Comparison of ENCODE assay signal across 10 mouse cellular contexts in the genomic region with DNA sequence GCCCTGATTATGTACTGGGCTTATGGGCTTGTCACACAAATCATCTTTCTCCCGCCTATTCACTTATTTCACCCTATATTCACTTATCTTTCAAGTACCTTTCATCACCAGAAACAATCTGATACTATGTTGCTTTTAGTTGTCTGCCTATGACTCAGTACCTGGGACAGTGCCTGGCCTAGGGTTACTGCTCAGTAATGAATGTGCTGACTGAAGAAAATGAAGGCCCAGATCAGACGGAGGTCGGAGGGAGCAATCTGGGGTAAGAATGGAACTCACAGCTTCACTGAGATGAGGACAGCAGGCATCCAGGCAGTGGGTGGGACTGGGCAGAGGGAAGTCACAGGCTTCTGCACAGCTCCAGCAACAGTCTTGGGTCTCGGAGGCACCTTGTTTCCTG. TPM values are rescaled to one million over a fixed set of nuclear protein-coding genes. Genes with fewer than 3 reads are reported as not detected.
DNase-seq lines count a peak whose midpoint lies in the region; ATAC-seq and TF ChIP-seq lines count a peak whose summit lies in the region.
"Had no signal": no experiment of that assay in that cellular context is flagged by ENCODE, and none has a peak within 500 bp of the region (broad histone marks: within the 10 kb centered on the region; RNA-seq: fewer than 3 reads in every experiment).

No protein-coding gene starts in this region.

- no peak overlapping the region for H3K27ac ChIP-seq in lung, embryonic 14.5 days (ENCODE audit: low read depth)
- no peak overlapping the region for H3K27ac ChIP-seq in hindbrain, embryonic 12.5 days

- whole genome bisulfite sequencing in lung, embryonic 14.5 days, result 54% methylated on average over 4 of the region's 4 CpGs
- WGBS in hindbrain, embryonic 12.5 days, result 70% methylated on average over 4 of the region's 4 CpGs

- peak; percentile 41 for DNase-seq in adrenal gland, postnatal 25 days
- no peak for DNase-seq in adrenal gland, adult (ENCODE audit: inconsistent age in 2 of 2, low spot score in 1 of 2)
- DNase-seq in lung, embryonic 14.5 days, result no peak
- no peak for DNase-seq in lung, postnatal 25 days (ENCODE audit: low spot score)
- DNase-seq in skeletal muscle tissue, adult 2 months (ENCODE audit: low read depth, low spot score), result peak; percentile 73
- DNase-seq in right cerebral cortex, postnatal 4 days, result no peak
- no peak for DNase-seq in kidney, adult 18-20 months
- DNase-seq: left cerebral cortex, postnatal 4 days; thymus, postnatal 36 days had no signal

- no peaks in the 10 kb centered on the region for H3K9me3 ChIP-seq in lung, embryonic 14.5 days (ENCODE audit: low read depth, low read length)
- no peaks in the 10 kb centered on the region for H3K9me3 ChIP-seq in hindbrain, embryonic 12.5 days (replicated peaks)

- peak overlapping the region; percentile 72 for H3K9ac ChIP-seq in lung, embryonic 14.5 days
- peak overlapping the region; percentile 83; the same call in 1 of the 2 replicates for H3K9ac ChIP-seq in hindbrain, embryonic 12.5 days

- H3K4me1 ChIP-seq in lung, embryonic 14.5 days (ENCODE audit: insufficient read depth), result peaks cover 18% of the 10 kb centered on the region
- H3K4me1 ChIP-seq in hindbrain, embryonic 12.5 days, result peaks cover 17% of the 10 kb centered on the region

- peak overlapping the region; percentile 92 for H3K4me2 ChIP-seq in lung, embryonic 14.5 days
- H3K4me2 ChIP-seq in hindbrain, embryonic 12.5 days (replicated peaks), result peak overlapping the region; percentile 91

- ATAC-seq in lung, embryonic 14.5 days (ENCODE audit: insufficient read depth), result no peak
- no peak for ATAC-seq in hindbrain, embryonic 12.5 days (ENCODE audit: low FRiP score)

- no peaks in the 10 kb centered on the region for H3K27me3 ChIP-seq in lung, embryonic 14.5 days (ENCODE audit: insufficient read depth, low read length)
- no peaks in the 10 kb centered on the region for H3K27me3 ChIP-seq in hindbrain, embryonic 12.5 days

- TF ChIP-seq CTCF in lung, embryonic 14.5 days (IDR thresholded peaks at IDR 0.05; ENCODE audit: low read depth), result no peak

- H3K4me3 ChIP-seq in lung, embryonic 14.5 days (ENCODE audit: low read depth, low read length), result peak overlapping the region; percentile 73
- H3K4me3 ChIP-seq in hindbrain, embryonic 12.5 days, result peak overlapping the region; percentile 64; the same call in 1 of the 2 replicates

- H3K36me3 ChIP-seq in lung, embryonic 14.5 days (ENCODE audit: insufficient read depth), result peaks cover 16% of the 10 kb centered on the region; the same call in 1 of the 2 replicates
- H3K36me3 ChIP-seq in hindbrain, embryonic 12.5 days, result peaks cover 10% of the 10 kb centered on the region; the same call in 1 of the 2 replicates

RNA-seq across cellular contexts. Expression of a gene that starts 9.9 kb away (rescaled TPM):
- total RNA-seq in adrenal gland, postnatal 25 days (2021), result 17.2 and 17.3 TPM in 2 replicates
- polyA plus RNA-seq in lung, embryonic 14.5 days (2014; fragmentation: Nextera tagmentation; extraction: Ambion mirVana), result 0.17 and 0.88 TPM in 2 replicates
- polyA plus RNA-seq in hindbrain, embryonic 12.5 days (2016; fragmentation: Nextera tagmentation; extraction: Ambion mirVana), result 23.7 and 24.9 TPM in 2 replicates

RNA-seq across cellular contexts. Expression of a gene that starts 15.1 kb away (rescaled TPM):
- total RNA-seq in adrenal gland, postnatal 25 days (2021), result 91.5 and 101 TPM in 2 replicates
- 278 and 300 TPM in 2 replicates for polyA plus RNA-seq in lung, embryonic 14.5 days (2014; fragmentation: Nextera tagmentation; extraction: Ambion mirVana)
- 286 and 294 TPM in 2 replicates for polyA plus RNA-seq in hindbrain, embryonic 12.5 days (2016; fragmentation: Nextera tagmentation; extraction: Ambion mirVana)

RNA-seq across cellular contexts. Expression of a gene that starts 24.0 kb away (rescaled TPM):
- total RNA-seq in adrenal gland, postnatal 25 days (2021), result not detected in 2 replicates
- not detected in 2 replicates for polyA plus RNA-seq in lung, embryonic 14.5 days (2014; fragmentation: Nextera tagmentation; extraction: Ambion mirVana)
- polyA plus RNA-seq in hindbrain, embryonic 12.5 days (2016; fragmentation: Nextera tagmentation; extraction: Ambion mirVana), result not detected in 2 replicates
- total RNA-seq: left cerebral cortex, postnatal 4 days had no signal

RNA-seq across cellular contexts. Expression of a gene that starts 26.1 kb away (rescaled TPM):
- 0.67 and 1.6 TPM in 2 replicates for total RNA-seq in adrenal gland, postnatal 25 days (2021)
- polyA plus RNA-seq in lung, embryonic 14.5 days (2014; fragmentation: Nextera tagmentation; extraction: Ambion mirVana), result 0.28 TPM in 1 of 2 replicates, not detected in the other
- polyA plus RNA-seq in hindbrain, embryonic 12.5 days (2016; fragmentation: Nextera tagmentation; extraction: Ambion mirVana), result 0.48 and 1.1 TPM in 2 replicates

RNA-seq across cellular contexts. Expression of a gene that starts 30.6 kb away (rescaled TPM):
- 122 and 181 TPM in 2 replicates for total RNA-seq in adrenal gland, postnatal 25 days (2021)
- polyA plus RNA-seq in lung, embryonic 14.5 days (2014; fragmentation: Nextera tagmentation; extraction: Ambion mirVana), result 87.8 and 91.2 TPM in 2 replicates
- polyA plus RNA-seq in hindbrain, embryonic 12.5 days (2016; fragmentation: Nextera tagmentation; extraction: Ambion mirVana), result 140 and 144 TPM in 2 replicates

Comparison
In these comparisons a context has a peak if more than half of its experiments do, and no peak if none do; other contexts are left out.
1. DNase-seq: peak in adrenal gland, postnatal 25 days (single experiment) and skeletal muscle tissue, adult 2 months (single experiment); none in adrenal gland, adult (0 of 2), lung, embryonic 14.5 days (single experiment), lung, postnatal 25 days (single experiment), right cerebral cortex, postnatal 4 days (single experiment) and kidney, adult 18-20 months (single experiment).
2. RNA of a gene that starts 9.9 kb away (polyA plus RNA-seq): 23.7 to 24.9 TPM in hindbrain, embryonic 12.5 days; 0.17 to 0.88 TPM in lung, embryonic 14.5 days; every median in the first group is over 10 times any median in the second.